Mouse (Mus musculus) adrenal gland, postnatal 36 days (tissue): Measurements from ENCODE around the gene Gm20852. TPM values are rescaled to one million over a fixed set of nuclear protein-coding genes. Genes with fewer than 3 reads are reported as not detected.
"Not testable (repeated sequence)": the region's sequence is repeated elsewhere in the genome, so short reads cannot be mapped to it uniquely, and the experiment has no call there.

Experiments
- DNase-seq, 2 experiments: peaks; one replicate each; pipeline ENCODE4 v3.0.0; 2021; ENCODE audit warnings: mixed read lengths in 1 of 2
- long read RNA-seq, 2 experiments: library from polyadenylated mRNA; stranded (forward); transcript quantifications; one replicate each; pipeline ENCODE4 v2.0.0; 2021; ENCODE audit warnings: borderline sequencing depth in 2 of 2
- total RNA-seq, 2 experiments: library from RNA; stranded (reverse); gene quantifications; 2 replicates each; pipeline ENCODE4 v1.2.3; 2021

Gm20852 gene
- not detected for total RNA-seq
- long read RNA-seq, experiment 1 = 0 reads
- long read RNA-seq, experiment 2 = 0 reads

- DNase-seq = not testable (repeated sequence)
These were observed at the start of gene Gm20852 for GRCm38 (mm10) chrY:66742023-66742422. Gene Gm20852, minus strand, starts transcription at chrY:66742123.
